ENCODE assay signal across 16 mouse cellular contexts in genomic region chr1:82451927-82452651, GRCm38 (mm10).
DNase-seq lines count a peak whose midpoint lies in the region; ATAC-seq and TF ChIP-seq lines count a peak whose summit lies in the region.
"Had no signal": no experiment of that assay in that cellular context is flagged by ENCODE, and none has a peak within 500 bp of the region (broad histone marks: within the 10 kb centered on the region; RNA-seq: fewer than 3 reads in every experiment).

No protein-coding gene starts in this region.

- no peak overlapping the region for H3K9ac ChIP-seq in forebrain, embryonic 14.5 days (ENCODE audit: low read length)
- no peak overlapping the region for H3K9ac ChIP-seq in hindbrain, embryonic 16.5 days (ENCODE audit: low read depth, low read length)
- H3K9ac ChIP-seq in neural tube, embryonic 13.5 days = no peak overlapping the region
- H3K9ac ChIP-seq: embryonic facial prominence, embryonic 12.5 days; limb, embryonic 12.5 days; liver, embryonic 14.5 days had no signal

- H3K4me2 ChIP-seq in forebrain, embryonic 14.5 days (ENCODE audit: low read length) = no peak overlapping the region
- no peak overlapping the region for H3K4me2 ChIP-seq in hindbrain, embryonic 16.5 days (ENCODE audit: low read length)
- H3K4me2 ChIP-seq in neural tube, embryonic 13.5 days = no peak overlapping the region
- H3K4me2 ChIP-seq: embryonic facial prominence, embryonic 12.5 days; limb, embryonic 12.5 days had no signal

- WGBS in forebrain, embryonic 14.5 days = 2% methylated on average over 6 of the region's 6 CpGs
- 21% methylated on average over 6 of the region's 6 CpGs for WGBS in hindbrain, embryonic 16.5 days
- WGBS in neural tube, embryonic 13.5 days = 21% methylated on average over 6 of the region's 6 CpGs
- 35% methylated on average over 6 of the region's 6 CpGs for WGBS in heart, embryonic 10.5 days

- H3K4me1 ChIP-seq in forebrain, embryonic 14.5 days (ENCODE audit: control insufficient read depth, insufficient read depth, low read length) = peaks cover 12% of the 10 kb centered on the region
- H3K4me1 ChIP-seq in hindbrain, embryonic 16.5 days (ENCODE audit: control insufficient read depth, insufficient read depth, low read depth, low read length) = 0 out of 2 replicates have a peak, but pooled peaks cover 2% of the 10 kb centered on the region
- no peaks in the 10 kb centered on the region; the same call in none of the 2 replicates for H3K4me1 ChIP-seq in neural tube, embryonic 13.5 days (replicated peaks)
- H3K4me1 ChIP-seq in heart, embryonic 10.5 days = no peaks in the 10 kb centered on the region
- H3K4me1 ChIP-seq: embryonic facial prominence, embryonic 12.5 days had no signal

- H3K27me3 ChIP-seq in forebrain, embryonic 14.5 days (replicated peaks; ENCODE audit: control insufficient read depth, insufficient read depth, low read length) = no peaks in the 10 kb centered on the region
- no peaks in the 10 kb centered on the region for H3K27me3 ChIP-seq in hindbrain, embryonic 16.5 days (replicated peaks; ENCODE audit: control insufficient read depth, insufficient read depth, low read length)
- no peaks in the 10 kb centered on the region for H3K27me3 ChIP-seq in neural tube, embryonic 13.5 days
- no peaks in the 10 kb centered on the region for H3K27me3 ChIP-seq in heart, embryonic 10.5 days (ENCODE audit: insufficient read depth, poor library complexity, severe bottlenecking)
- H3K27me3 ChIP-seq: embryonic facial prominence, embryonic 12.5 days had no signal

- DNase-seq in layer of hippocampus, adult 2 months (ENCODE audit: low spot score in 2 of 2) = no peak
- DNase-seq in layer of hippocampus, adult 9-10 months (ENCODE audit: low spot score) = no peak
- DNase-seq in forebrain, embryonic 14.5 days (ENCODE audit: low spot score) = peak; percentile 81
- DNase-seq in heart, embryonic 10.5 days (ENCODE audit: low spot score) = no peak
- no peak for DNase-seq in left cerebral cortex, adult 8-10 months (ENCODE audit: low spot score in 2 of 2)
- no peak for DNase-seq in liver
- DNase-seq: adrenal gland, postnatal 10 days; heart, adult 11 months had no signal

- peak overlapping the region; percentile 8; the same call in 1 of the 2 replicates for H3K27ac ChIP-seq in layer of hippocampus, adult 2 months
- peak overlapping the region; percentile 56 for H3K27ac ChIP-seq in forebrain, embryonic 14.5 days (ENCODE audit: low read depth, low read length)
- peak overlapping the region; percentile 29; the same call in 1 of the 2 replicates for H3K27ac ChIP-seq in hindbrain, embryonic 16.5 days (ENCODE audit: low read depth, low read length)
- H3K27ac ChIP-seq in neural tube, embryonic 13.5 days (replicated peaks) = peak overlapping the region; percentile 61; the same call in 1 of the 2 replicates
- no peak overlapping the region for H3K27ac ChIP-seq in heart, embryonic 10.5 days
- H3K27ac ChIP-seq: embryonic facial prominence, embryonic 12.5 days; gastrocnemius, adult 2 months; limb, embryonic 12.5 days; liver, embryonic 14.5 days had no signal

- H3K36me3 ChIP-seq in forebrain, embryonic 14.5 days (ENCODE audit: control insufficient read depth, insufficient read depth, low read length) = no peaks in the 10 kb centered on the region
- no peaks in the 10 kb centered on the region for H3K36me3 ChIP-seq in hindbrain, embryonic 16.5 days (ENCODE audit: control insufficient read depth, insufficient read depth, low read length)
- no peaks in the 10 kb centered on the region for H3K36me3 ChIP-seq in neural tube, embryonic 13.5 days
- H3K36me3 ChIP-seq in heart, embryonic 10.5 days = no peaks in the 10 kb centered on the region
- H3K36me3 ChIP-seq: embryonic facial prominence, embryonic 12.5 days; limb, embryonic 12.5 days had no signal

- no peak overlapping the region for H3K4me3 ChIP-seq in layer of hippocampus, adult 2 months
- no peak overlapping the region for H3K4me3 ChIP-seq in forebrain, embryonic 14.5 days (ENCODE audit: low read depth, low read length)
- H3K4me3 ChIP-seq in hindbrain, embryonic 16.5 days (ENCODE audit: low read length) = no peak overlapping the region
- no peak overlapping the region for H3K4me3 ChIP-seq in neural tube, embryonic 13.5 days
- no peak overlapping the region for H3K4me3 ChIP-seq in heart, embryonic 10.5 days
- H3K4me3 ChIP-seq: embryonic facial prominence, embryonic 12.5 days; gastrocnemius, adult 2 months; limb, embryonic 12.5 days had no signal

- no peaks in the 10 kb centered on the region for H3K9me3 ChIP-seq in forebrain, embryonic 14.5 days (replicated peaks; ENCODE audit: control insufficient read depth, low read length)
- no peaks in the 10 kb centered on the region for H3K9me3 ChIP-seq in hindbrain, embryonic 16.5 days (ENCODE audit: control insufficient read depth, low read length)
- no peaks in the 10 kb centered on the region for H3K9me3 ChIP-seq in neural tube, embryonic 13.5 days
- H3K9me3 ChIP-seq in heart, embryonic 10.5 days = no peaks in the 10 kb centered on the region
- H3K9me3 ChIP-seq: embryonic facial prominence, embryonic 12.5 days; limb, embryonic 12.5 days had no signal

- no peak for TF ChIP-seq CTCF in layer of hippocampus, adult 2 months (conservative IDR thresholded peaks at IDR 0.05)

- ATAC-seq in forebrain, embryonic 14.5 days = peak; percentile 91
- ATAC-seq in hindbrain, embryonic 16.5 days = 0 out of 2 replicates have a peak, but pooled peaks have one; percentile 40
- ATAC-seq in neural tube, embryonic 13.5 days (ENCODE audit: low read depth) = peak; percentile 76
- ATAC-seq: inflammation-experienced regulatory T-cells, adult 6 months; lung, postnatal 0 days had no signal

Comparison
In these comparisons a context has a peak if more than half of its experiments do, and no peak if none do; other contexts are left out.
1. ATAC-seq: peak in every context shown above with its lines; median percentile 91 in forebrain, embryonic 14.5 days; 76 in neural tube, embryonic 13.5 days; 40 in hindbrain, embryonic 16.5 days.